Mouse (Mus musculus) megakaryocyte, embryonic 14.5 days (primary cell): Measurements from ENCODE around the gene Sfrp2. TPM values are rescaled to one million over a fixed set of nuclear protein-coding genes. Genes with fewer than 3 reads are reported as not detected.

ENCODE experiments used
- H3K27me3 ChIP-seq: replicated peaks from 2 replicates; pipeline ENCODE3; 2012; ENCODE audit warnings: inconsistent platforms
- H3K36me3 ChIP-seq: replicated peaks from 2 replicates; pipeline ENCODE3; 2012; ENCODE audit warnings: low read length, inconsistent platforms, mixed read lengths
- H3K4me1 ChIP-seq: 2 replicates; pipeline ENCODE4 v1.6.1; 2012; ENCODE audit warnings: inconsistent platforms
- H3K4me3 ChIP-seq: replicated peaks from 2 replicates; pipeline ENCODE3; 2012; ENCODE audit warnings: moderate library complexity, mild to moderate bottlenecking, inconsistent platforms
- H3K9me3 ChIP-seq: 2 replicates; pipeline ENCODE4 v1.6.1; 2012; ENCODE audit warnings: inconsistent platforms
- FLI1 ChIP-seq: IDR thresholded peaks from 2 replicates; pipeline ENCODE4 v1.6.1; 2012; ENCODE audit warnings: low read length, inconsistent platforms, mixed read lengths
- GATA1 ChIP-seq: IDR thresholded peaks from 3 replicates; pipeline ENCODE4 v1.6.1; 2012; ENCODE audit warnings: mixed read lengths, low read length, inconsistent platforms, borderline replicate concordance
- polyA plus RNA-seq: library from polyadenylated mRNA; stranded (reverse); fragments of >175 nt; gene quantifications from 2 replicates; pipeline ENCODE4 v1.2.3, GENCODE M21; 2012; ENCODE audit warnings: low replicate concordance; ENCODE audit not compliant: insufficient read depth

The Sfrp2 gene
- 0.22 TPM in 1 of 2 replicates, not detected in the other for polyA plus RNA-seq

DNA sequence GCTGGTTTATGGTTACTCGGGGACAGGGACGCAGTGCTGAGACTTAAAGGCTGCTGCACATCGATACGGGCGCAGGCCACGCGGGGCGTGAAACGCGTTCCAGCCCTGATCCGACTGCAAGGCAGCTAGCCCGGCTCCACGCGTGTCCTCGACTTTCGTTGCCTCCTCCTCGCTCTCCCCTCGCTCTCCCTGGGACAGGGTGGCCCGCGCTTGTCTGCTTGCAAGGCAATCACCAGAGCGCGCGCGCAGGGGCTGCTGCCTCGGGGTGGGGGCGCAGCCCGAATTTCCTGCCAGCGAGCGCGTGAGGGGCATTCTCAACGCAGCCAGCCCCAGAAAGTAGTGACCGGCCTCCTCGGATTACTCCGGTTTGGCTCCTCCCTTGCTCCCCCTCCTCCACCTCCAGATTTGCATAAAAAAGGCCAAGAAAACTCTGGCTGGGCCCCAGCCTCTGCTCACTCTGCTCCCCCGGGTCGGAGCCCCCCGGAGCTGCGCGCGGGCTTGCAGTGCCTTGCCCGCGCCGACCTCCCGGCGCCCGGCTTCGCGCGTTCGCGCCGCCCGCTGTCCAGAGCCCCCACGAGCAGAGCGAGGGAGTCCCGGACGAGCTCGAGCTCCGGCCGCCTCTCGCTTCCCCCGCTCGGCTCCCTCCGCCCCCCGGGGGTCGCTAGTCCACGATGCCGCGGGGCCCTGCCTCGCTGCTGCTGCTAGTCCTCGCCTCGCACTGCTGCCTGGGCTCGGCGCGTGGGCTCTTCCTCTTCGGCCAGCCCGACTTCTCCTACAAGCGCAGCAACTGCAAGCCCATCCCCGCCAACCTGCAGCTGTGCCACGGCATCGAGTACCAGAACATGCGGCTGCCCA is at the start of gene Sfrp2:
Sfrp2 (plus strand) TSS at position 451 of the 855 bp plus-strand sequence.
- Histone ChIP-seq H3K9me3 (no peaks in the 10 kb centered on the region), H3K27me3 (peaks cover 95% of the 10 kb centered on the region), H3K4me1 (peaks cover 32% of the 10 kb centered on the region), H3K36me3 (no peaks in the 10 kb centered on the region), H3K4me3 (peak within 1 kb of the TSS; percentile 91)
- TF ChIP-seq GATA1 (no peak), FLI1 (no peak)

DNA sequence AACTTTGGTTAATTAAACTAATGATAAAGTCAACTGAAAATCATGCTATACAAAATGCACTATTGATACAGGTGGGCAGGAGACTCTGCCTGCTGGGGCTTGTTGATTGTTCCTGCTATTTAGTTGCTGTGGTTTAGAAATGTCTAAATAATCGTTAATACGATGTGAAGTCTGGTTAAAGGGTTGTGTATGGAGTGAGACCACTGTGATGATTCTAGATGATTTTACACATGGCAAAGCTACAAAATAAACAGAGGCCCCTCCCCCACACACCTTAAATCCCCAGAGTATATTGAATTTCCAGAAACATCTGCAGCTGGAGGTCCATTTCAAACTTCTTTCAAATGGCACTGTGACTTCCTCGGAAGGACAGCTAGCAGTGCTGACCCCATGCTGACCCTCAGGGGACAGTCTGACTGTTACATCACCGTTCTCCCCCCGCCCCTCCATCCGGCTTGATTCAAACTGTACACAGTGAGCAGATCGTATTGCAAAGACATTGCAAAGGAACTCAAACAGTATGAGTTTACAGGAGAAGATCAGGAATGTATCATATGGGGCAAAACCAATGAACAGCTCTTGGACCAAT is 48.4 kb upstream of the Sfrp2 start:
- no peaks in the 10 kb centered on the region for H3K27me3 ChIP-seq
- H3K36me3 ChIP-seq = no peaks in the 10 kb centered on the region
- peaks cover 16% of the 10 kb centered on the region for H3K9me3 ChIP-seq
- H3K4me1 ChIP-seq = peaks cover 27% of the 10 kb centered on the region
- TF ChIP-seq GATA1 = no peak
- no peak for TF ChIP-seq FLI1
- no peak overlapping the region for H3K4me3 ChIP-seq

DNA sequence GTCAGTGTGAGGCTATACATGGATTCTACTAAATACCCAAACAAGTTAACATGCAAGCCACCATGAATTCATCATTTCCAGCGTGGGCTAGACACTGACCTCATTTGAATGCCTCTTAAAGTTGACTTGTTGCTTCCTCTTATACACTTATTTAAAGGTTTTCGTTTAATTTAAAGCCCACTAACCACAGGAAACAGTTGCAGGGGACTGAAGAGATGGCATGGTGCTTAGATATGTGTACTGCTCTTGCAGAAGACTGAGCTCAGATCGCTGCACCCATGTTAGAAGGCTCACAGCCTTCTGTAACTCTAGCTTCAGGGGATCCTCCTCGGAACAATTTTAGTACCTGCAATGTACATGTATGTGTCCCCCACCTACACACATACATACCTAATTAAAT is 47.5 kb upstream of the Sfrp2 start:
- Histone ChIP-seq H3K36me3 (no peaks in the 10 kb centered on the region), H3K27me3 (no peaks in the 10 kb centered on the region), H3K4me1 (peaks cover 26% of the 10 kb centered on the region), H3K9me3 (peaks cover 16% of the 10 kb centered on the region), H3K4me3 (peak overlapping the region; percentile 70)
- TF ChIP-seq GATA1 (no peak), FLI1 (no peak)

DNA sequence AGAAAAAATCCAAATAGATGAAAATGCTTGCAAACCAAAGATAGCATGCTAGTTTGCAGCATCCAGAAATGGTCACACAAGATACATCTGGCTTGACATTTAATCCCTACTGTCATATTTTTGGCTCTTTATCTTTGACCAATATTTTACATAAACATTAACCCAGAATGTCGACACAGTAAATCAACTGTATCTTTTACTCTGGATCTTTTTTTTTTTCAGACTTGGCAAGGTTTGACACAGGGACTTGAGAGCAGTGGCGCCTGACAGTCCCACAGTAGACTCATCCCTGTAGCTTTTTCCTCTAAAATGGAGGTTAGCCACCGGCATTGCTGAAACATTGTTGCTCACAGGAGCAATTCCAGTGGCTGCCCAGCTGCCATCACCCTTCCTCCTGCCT is 37.9 kb upstream of the Sfrp2 start:
- no peaks in the 10 kb centered on the region for H3K36me3 ChIP-seq
- H3K27me3 ChIP-seq = peaks cover 9% of the 10 kb centered on the region
- no peak overlapping the region for H3K4me3 ChIP-seq
- H3K4me1 ChIP-seq = peaks cover 10% of the 10 kb centered on the region
- TF ChIP-seq FLI1 (no peak), GATA1 (no peak)
- peaks cover 11% of the 10 kb centered on the region for H3K9me3 ChIP-seq

DNA sequence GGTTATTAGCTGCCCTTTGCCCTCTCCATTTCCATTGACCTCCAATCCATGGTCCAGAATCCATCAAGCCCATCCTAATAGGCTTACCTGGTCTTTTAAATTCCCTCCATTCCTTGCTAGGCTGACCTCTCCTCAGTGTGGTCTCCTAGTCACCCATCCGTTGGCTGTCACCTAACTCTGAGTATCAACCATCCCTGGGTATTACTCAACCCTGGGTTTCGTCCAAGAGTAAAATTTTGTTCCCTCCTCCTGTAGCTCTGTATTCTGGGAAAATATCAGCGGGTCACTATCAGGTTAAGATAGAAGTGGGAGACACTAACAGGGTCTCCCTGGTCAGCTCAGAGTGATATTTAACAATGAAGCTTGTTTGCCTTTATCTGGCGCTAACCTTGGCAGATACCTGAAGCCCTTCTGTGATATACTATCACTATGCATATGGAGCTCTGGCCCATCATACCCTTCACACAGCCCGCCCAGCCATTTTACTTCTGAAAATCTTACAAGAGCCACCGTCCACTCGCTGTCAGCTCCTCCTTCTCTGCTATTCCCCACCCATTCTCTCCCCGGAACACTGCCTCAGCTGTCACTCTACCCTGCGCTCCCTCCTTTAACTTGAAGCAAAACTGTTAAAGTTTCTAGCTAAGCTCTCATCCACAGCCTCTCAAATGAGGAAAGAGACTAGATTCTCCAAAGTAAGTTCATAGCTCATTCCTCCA is 37.3 kb upstream of the Sfrp2 start:
- Histone ChIP-seq H3K36me3 (no peaks in the 10 kb centered on the region), H3K27me3 (peaks cover 9% of the 10 kb centered on the region), H3K4me1 (peaks cover 10% of the 10 kb centered on the region), H3K9me3 (peaks cover 11% of the 10 kb centered on the region), H3K4me3 (no peak overlapping the region)
- no peak for TF ChIP-seq GATA1
- no peak for TF ChIP-seq FLI1

DNA sequence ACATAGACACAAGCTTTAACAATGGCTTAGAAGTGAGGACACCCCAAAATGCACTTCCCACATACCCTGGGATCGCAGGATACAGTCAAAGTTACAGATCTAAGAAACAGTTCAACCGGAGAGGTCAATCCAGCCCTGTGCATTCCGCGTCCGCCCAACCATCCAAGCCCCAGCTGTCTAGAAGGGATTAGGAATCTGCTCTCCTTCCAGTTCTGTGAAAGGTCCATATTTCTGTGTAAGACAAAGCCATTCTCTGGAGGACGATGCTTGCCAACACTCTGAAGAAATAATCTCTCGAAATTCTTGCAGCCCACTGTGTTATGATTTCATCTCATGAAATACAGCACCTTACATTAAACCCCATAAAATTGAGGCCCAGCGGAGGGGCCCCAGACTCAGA is 32.1 kb upstream of the Sfrp2 start:
- no peaks in the 10 kb centered on the region for H3K9me3 ChIP-seq
- TF ChIP-seq FLI1 (no peak), GATA1 (no peak)
- no peaks in the 10 kb centered on the region for H3K36me3 ChIP-seq
- H3K27me3 ChIP-seq = peaks cover 13% of the 10 kb centered on the region
- no peaks in the 10 kb centered on the region; the same call in 1 of the 2 replicates for H3K4me1 ChIP-seq
- no peak overlapping the region for H3K4me3 ChIP-seq

DNA sequence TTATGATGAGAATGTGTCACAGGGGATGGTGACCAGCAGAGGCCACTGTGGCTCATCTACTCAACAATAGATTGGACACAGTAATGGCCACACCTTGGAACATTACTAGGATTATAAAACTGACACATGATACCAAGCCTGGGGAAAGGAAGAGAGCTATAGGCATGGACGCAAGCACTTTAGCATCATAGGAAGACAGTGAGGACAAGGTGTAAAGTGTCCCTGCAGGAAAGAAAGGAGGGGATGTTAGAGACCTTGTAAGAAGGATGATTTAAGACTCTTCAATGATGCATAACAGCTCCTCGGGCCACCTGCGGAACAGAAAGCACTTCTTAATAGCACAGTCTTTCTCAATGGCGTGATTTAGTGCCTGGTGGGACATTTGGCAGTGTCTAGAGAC is 29.1 kb upstream of the Sfrp2 start:
- H3K4me1 ChIP-seq = no peaks in the 10 kb centered on the region; the same call in 1 of the 2 replicates
- no peak overlapping the region for H3K4me3 ChIP-seq
- H3K36me3 ChIP-seq = no peaks in the 10 kb centered on the region
- H3K27me3 ChIP-seq = peaks cover 10% of the 10 kb centered on the region
- no peaks in the 10 kb centered on the region for H3K9me3 ChIP-seq
- TF ChIP-seq FLI1 (no peak), GATA1 (no peak)

DNA sequence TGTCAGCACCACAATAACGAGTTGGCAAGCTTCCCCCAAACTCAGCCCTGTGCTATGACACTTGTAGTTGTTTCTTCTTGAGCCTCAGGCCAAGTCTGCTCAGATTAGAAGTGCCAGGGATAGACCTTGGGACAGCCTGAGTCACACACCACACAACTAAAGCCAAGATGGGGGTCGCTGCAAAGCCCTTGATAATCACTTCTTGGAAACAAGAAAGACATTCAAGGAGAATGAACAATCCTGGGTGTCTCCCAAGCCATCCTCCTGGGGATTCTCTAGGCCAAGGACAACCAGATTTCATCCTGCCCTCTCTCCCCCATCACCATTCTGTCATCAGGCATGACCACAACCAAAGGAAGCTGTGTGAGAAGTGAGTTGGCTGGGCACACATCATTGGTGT is 25.9 kb upstream of the Sfrp2 start:
- Histone ChIP-seq H3K4me1 (no peaks in the 10 kb centered on the region; the same call in 1 of the 2 replicates), H3K9me3 (no peaks in the 10 kb centered on the region), H3K27me3 (peaks cover 4% of the 10 kb centered on the region), H3K4me3 (no peak overlapping the region), H3K36me3 (no peaks in the 10 kb centered on the region)
- TF ChIP-seq FLI1 = no peak

DNA sequence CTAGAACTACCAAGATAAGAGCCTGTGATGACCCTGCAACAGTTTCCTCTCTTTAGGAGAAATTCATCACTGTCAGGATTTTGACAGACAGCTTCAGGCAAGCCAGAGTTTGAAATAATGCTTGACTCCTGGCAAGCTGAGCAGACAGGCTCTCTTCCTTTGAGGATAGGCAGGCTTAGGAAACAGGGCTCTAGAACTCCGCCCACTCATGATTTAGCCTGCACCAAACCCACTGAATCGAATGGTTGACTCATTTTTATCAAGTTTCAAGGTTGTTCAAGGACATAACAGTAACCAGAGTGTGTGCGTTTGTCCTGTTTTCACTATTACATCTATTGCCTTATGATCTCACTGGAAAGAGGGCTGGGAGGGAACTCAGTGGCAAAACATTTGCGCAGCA is 18.8 kb upstream of the Sfrp2 start:
- H3K4me3 ChIP-seq = no peak overlapping the region
- peaks cover 14% of the 10 kb centered on the region for H3K4me1 ChIP-seq
- no peaks in the 10 kb centered on the region for H3K27me3 ChIP-seq
- no peaks in the 10 kb centered on the region for H3K9me3 ChIP-seq
- no peak for TF ChIP-seq FLI1
- no peak for TF ChIP-seq GATA1
- H3K36me3 ChIP-seq = no peaks in the 10 kb centered on the region

DNA sequence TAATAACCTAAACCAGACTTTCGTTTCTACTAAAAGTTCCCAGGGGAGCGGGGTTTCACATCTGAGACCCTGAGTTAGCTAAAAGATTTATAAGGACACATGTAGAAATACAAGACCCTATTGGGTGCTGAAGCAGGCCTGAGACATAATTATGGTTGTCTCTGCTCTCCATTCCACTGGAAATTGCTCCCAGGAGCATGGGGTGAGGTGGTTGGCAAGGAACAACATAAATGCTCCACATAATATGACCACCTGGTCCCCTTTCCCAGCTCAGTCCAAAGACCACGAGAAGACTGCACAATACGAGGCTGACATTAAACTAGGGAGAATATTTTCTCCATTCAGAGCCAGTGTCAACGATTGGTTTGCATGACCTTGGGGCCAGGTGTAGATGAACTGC is 18.2 kb upstream of the Sfrp2 start:
- H3K27me3 ChIP-seq = peaks cover 5% of the 10 kb centered on the region
- no peaks in the 10 kb centered on the region for H3K9me3 ChIP-seq
- no peak overlapping the region for H3K4me3 ChIP-seq
- H3K4me1 ChIP-seq = peaks cover 14% of the 10 kb centered on the region
- H3K36me3 ChIP-seq = no peaks in the 10 kb centered on the region
- TF ChIP-seq FLI1 (no peak), GATA1 (no peak)

DNA sequence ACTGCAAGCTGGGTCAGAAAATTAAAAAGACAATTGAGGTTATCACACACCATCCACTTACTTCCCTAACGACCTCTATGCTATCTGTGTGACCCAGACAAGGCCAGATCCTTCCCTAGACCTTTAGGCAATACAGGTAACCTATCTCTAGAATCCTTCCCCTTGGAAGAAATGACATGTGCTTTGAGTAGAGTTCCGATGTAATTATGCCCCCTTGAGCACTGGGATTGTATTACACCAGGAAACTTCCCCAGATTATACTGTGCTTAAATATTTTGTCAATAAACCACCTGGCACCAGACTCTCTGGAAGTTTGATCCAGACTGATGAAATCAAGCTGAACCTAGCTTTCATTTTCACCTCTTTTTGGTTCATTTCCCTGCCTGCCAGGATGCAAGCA is 14.5 kb upstream of the Sfrp2 start:
- Histone ChIP-seq H3K27me3 (peaks cover 5% of the 10 kb centered on the region), H3K9me3 (peaks cover 10% of the 10 kb centered on the region), H3K36me3 (no peaks in the 10 kb centered on the region), H3K4me1 (peaks cover 14% of the 10 kb centered on the region), H3K4me3 (no peak overlapping the region)
- no peak for TF ChIP-seq FLI1
- no peak for TF ChIP-seq GATA1
